Mouse (Mus musculus) monocyte, adult 5-6 weeks (primary cell): Measurements from ENCODE around the gene Npl. TPM values are rescaled to one million over a fixed set of nuclear protein-coding genes. Genes with fewer than 3 reads are reported as not detected.
A peak's percentile ranks its signal among the peaks of the same experiment; 100 is the strongest.
"Not testable (repeated sequence)": the region's sequence is repeated elsewhere in the genome, so short reads cannot be mapped to it uniquely, and the experiment has no call there.

Experiments used
- ATAC-seq: fragments of 153-309, 156-312 bp; replicated peaks from 2 replicates; pipeline ENCODE4 v1.8.0; 2017; ENCODE audit warnings: mild to moderate bottlenecking; ENCODE audit not compliant: low TSS enrichment, insufficient number of reproducible peaks, severe bottlenecking, poor library complexity, low FRiP score
- total RNA-seq: library from RNA; stranded (forward); fragments of 200-1000, 200-491, 200-594 nt; gene quantifications from 3 replicates; pipeline ENCODE4 v1.2.3, GENCODE M21; 2017

The Npl gene
- total RNA-seq, 1 experiment from 2014 or later, result 6.0 TPM

DNA sequence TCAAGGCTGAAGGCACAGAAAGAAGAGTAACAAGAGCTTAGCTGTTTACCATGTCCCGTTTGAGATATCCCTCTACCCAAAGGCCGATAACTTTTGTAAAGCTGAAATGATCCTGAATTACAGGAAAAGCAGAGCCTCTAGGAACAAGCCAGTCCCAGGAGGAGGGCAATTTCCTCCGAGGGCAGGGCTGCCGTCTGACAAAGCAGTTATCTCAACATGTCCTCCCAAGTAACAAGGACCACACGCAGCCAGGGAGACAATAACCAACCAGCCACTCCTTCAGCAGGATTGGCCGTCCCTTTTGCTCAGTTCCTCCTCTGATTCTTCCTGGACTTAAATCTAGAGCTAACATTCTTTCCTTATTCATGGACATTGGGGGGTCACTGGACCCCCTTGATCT is 55.9 kb downstream of the Npl start:
- ATAC-seq, result no peak

DNA sequence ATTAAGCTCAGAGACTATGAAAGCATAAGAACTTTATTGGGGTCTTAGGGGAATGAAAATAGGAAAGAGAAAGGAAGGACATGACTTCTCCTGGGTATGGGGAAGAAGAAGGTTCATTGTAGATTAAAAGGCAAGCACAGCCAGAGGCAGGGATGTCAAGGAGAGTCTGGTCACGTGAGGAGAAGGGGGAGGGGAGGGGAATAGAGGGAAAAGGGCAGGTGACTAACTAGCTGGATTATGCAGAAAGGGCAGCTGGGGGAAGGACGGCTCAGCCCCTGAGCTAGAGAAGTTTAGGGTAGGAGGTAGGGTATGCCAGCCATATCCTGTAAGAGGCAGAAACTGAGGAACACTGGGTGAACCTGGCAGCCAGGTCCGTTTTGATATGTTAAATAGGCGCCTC is 56.5 kb downstream of the Npl start:
- ATAC-seq, result no peak

DNA sequence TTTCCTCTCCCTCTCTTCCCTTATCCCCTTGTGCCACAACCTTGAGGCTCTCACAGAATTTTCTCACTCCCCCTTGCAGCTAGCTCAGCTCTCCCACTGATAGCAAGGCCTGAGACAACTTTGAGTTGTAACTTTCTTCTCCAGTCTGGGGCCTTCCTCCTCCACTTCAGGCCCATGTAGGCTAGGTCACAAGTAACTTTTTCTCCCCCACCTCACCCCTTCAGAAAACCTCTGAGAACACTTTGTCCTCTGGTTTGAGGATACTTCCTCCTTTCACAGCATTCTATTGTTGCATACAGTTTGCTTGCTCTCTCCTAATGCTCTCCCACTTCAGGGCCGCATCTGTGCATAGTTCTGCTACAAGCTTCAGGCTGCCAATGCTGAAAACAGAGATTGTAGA is 58.0 kb downstream of the Npl start:
- 0 out of 2 replicates have a peak, but pooled peaks have one; percentile 2 for ATAC-seq

DNA sequence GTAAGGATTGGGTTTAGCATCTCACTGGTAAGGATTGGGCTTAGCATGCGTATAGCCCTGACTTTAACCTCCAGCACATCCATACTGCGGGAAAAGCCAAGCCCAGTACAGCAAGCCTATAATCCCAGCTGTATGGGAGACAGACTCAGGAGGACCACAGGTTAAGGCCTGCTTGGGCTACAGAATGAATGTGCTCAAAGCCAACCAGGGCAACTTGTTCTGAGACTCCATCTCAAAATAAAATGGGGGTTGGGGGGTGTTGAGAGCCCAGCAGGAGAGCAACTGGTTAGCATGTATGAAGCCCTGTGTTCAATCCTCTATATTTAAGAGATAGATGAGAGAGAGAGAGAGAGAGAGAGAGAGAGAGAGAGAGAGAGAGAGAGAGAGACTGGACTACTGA is 58.5 kb downstream of the Npl start:
- ATAC-seq, result no peak

DNA sequence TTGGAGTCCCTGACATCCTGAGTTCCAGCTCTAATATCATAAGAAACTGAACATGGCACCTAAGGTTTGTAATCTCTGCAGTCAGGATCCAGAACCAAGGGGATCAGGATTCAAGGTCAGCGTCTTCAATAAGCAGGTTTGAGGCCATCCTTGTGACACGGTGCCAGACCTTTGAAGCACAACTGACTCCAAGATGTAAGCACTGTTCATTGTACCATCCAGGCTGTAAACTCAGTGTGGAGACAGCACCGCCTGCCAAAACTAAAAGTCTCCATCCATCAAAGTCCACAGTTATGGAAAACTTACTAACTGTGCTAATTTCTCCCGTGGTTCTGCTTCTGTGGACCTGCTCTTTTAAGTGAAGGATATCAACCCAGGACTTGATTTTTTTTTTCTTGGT is 59.9 kb downstream of the Npl start:
- no peak for ATAC-seq

DNA sequence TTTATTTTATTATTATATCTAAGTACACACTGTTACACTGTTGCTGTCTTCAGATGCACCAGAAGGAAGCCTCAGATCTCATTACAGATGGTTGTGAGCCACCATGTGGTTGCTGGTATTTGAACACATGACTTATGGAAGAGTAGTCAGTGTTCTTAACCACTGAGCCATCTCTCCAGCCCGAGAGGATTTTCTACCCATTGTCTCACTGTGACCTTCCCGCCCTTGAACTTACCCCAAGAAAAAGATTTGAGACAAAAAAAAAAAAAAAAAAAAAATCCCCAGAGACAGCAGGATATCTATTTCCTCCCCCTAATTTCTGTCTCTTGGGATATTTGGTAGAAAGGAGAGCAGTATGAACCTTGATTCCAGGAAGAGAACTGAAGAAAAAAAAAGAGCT is 60.3 kb downstream of the Npl start:
- ATAC-seq, result no peak

DNA sequence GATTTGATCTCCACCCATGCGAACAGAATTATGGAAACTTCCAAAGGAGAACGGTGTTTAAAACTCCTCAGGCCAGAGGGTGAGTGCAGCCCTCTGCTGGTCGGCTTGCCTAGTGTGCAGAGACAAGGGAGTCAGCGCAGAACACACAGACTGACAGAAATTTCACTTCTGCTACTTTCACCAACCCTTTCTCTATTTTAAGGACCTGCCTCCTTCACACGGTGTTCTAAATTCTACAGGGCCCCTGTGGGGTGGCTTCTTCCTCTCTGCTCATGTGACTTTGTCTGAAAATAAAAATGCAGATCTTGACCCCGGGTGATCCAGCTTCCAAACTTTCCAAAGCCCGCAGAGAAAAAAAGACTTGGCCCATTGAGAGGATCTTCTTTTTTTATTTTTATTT is 60.7 kb downstream of the Npl start:
- ATAC-seq, result peak; percentile 80

DNA sequence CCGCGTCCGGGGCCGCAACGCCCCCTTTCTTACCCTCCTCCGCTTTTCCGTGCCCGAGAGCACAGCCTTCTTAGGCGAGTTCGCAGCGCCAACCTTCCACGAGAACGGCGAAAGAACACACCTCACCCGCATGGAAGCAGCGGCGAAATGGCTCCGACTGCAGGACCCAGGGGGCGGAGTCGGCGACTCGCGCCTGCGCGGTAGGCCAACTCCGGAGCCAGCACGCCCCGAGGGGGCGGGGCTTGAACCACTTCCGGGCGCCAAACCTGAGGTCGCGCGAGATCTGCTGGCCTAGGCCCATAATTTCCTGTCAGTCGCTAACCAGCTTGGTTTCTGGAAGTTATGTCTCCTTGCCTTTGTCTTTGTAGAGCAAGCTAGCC is 62.4 kb downstream of the Npl start, which contains the start of gene Dhx9:
Dhx9 (minus strand) TSS at position 161 of the 380 bp plus-strand sequence.
- peak; percentile 68 for ATAC-seq

DNA sequence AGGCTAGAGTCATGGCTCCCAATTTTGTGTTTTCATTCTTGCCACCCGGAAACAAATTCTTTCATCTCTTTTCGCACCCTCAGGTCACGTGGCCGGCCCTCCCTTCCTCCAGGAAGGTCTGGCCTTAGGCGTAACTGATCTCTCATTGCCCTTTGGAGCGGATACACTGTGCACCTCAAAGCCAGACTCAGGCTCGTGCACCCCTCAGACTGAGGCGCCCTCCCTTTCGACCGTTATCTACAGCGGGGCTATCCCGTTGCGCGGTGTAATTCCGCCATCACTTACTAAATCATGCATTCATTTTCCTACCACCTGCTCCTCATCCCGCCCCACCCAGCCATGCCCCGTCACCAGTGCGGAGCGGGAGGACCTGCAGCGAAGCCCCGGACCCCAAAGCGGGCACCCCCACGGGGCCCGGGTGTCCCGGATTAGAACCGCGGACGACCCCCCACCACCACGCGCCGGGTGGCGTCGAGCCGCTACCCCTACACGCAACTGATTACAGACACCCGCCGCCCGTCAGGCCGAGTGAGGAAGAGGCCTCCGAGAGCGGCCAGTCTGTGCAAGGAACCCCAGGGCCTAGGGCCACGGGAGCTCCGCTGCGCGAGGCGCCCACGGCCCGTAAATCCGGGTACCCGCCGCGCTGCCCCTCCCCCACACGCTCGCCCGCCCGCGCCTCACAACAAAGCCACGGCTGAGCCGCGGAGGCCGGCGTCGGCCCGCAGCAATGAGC is 62.9 kb downstream of the Npl start:
- peak; percentile 42 for ATAC-seq

DNA sequence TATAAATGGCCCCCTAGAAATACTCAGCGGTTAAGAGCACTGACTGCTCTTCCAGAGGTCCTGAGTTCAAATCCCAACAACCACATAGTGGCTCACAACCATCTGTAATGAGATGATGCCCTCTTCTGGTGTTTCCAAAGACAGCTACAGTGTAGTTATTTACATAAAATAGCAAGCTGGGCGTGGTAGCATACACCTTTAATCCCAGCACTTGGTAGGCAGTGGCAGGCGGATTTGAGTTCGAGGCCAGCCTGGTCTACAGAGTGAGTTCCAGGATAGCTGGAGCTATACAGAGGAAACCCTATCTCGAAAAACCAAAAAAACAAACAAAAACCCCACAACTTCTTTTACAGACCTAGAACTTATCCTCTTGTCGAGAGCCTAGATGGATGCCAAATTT is 63.7 kb downstream of the Npl start:
- ATAC-seq, result not testable (repeated sequence)

DNA sequence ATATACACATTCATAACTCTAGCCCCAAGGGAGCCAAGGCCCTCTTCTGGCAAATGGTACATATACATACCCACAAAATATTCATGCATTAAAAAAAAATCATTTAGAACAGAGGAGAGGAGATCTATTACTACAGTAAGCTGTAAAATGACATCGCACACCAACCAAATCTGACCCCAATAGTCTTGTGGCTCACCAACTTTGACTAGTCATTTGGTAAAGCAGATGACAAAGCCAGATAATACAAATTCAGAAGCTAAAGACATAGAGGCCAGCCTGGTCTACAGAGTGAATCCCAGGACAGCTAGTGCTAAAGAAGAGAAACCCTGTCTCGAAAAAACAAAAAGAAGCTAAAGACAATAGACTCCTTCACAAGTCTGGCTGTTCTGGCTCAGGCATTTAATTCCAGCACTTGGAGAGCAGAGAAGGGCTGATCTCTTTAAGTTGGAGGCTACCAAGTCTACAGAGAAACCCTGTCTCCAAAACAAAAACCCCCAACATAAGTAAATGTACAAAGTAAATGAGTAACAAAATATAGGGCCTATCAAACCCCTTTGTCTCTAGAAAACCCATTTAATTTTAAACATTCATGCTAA is 64.5 kb downstream of the Npl start:
- ATAC-seq, result no peak

DNA sequence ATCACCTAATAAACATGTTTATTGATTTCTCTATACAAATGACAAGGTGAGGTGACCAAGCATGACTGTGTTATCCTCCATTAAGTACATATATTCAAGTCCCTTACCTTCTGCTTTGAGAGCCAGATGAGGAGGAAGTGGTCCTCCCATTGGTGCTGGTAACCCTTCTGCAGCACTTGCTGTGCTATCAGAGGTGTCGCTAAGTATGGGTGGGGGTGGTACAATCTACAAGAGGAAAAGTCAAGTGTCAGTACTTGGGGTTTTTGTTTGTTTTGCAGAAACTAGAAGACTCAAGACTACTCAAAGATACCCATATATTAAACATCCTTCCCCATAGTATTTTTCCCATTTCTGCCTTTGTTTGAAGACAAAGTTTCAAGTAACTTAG is 68.8 kb downstream of the Npl start:
- no peak for ATAC-seq

DNA sequence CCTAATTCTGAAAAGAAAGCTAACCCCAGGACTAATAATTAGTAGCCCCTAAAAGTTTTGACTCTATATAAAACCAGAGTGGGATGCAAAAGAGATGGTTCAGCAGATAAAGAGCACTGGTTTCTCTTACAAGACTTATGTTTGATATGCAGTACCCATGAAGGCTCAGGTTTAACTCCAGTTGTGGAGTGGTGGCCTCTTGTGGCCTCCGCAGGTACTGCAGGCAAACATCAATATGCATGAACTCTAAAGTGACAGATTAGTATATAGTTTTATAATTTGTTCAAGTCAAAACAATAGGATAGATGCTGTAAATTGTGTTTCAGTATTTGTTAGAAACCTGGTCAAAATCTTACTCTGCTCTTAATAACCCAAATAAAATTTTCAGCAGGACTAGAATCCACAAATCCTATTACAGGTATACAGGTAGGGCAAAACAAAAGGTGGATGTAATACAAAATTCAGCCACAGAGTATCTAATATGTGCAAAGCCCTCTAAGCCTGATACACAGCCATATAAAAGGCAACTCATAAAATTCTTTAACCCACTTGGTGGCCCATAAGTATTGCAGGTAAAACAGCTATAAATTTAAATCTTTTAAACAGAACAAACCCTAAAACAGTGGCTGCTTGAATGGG is 69.3 kb downstream of the Npl start:
- ATAC-seq, result peak; percentile 88; the same call in 1 of the 2 replicates

DNA sequence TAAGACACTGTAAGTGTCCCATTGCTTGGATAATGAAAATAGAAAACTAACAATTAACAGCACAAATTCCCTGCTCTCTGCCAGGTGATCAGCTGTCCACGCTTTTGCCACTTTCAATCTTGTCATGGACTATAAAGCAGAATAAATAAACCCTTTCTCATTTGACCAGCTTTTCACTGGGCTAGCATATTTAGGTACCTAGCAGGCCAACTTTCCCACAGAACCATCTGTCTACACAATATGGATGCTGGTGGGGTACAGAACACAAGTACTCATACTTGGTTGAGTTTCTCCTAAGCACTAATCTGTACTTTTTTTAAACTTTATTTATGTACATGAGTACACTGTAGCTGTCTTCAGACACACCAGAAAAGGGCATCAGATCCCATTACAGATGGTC is 70.5 kb downstream of the Npl start:
- ATAC-seq, result no peak

DNA sequence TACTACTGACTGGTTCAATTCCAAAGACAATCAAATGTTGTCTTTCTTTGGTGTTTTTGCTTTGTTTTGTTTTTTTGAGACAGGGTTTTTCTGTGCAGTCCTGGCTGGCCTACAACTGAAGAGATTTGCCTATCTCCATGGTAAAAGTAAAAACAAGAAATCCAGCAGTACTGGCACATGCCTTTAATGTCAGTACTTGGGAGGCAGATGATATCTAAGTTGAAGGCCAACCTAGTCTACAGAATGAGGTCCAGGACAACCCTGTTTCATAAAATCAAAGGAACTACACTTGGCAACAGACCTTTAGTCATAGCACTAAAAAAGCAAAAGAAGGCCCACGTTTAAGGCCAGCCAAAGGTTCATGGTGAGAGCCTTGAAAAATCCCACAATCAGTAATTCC is 88.0 kb downstream of the Npl start:
- ATAC-seq, result no peak

DNA sequence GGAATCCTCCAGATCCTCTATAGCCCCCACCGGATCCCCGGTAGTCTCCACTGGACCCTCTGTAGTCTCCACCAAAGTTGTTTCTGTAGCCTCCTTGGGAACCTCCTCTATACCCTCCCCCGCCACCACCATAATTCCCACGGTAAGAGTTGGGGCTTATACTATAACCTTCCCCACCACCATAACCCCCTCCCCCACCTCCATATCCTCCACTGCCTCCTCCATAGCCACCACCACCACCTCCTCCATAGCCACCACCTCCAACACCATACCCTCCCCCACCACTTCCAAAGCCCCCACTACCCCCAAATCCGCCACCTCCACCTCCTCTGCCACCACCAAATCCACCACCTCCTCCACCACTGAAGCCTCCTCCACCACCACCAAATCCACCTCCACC is 93.7 kb downstream of the Npl start:
- no peak for ATAC-seq

DNA sequence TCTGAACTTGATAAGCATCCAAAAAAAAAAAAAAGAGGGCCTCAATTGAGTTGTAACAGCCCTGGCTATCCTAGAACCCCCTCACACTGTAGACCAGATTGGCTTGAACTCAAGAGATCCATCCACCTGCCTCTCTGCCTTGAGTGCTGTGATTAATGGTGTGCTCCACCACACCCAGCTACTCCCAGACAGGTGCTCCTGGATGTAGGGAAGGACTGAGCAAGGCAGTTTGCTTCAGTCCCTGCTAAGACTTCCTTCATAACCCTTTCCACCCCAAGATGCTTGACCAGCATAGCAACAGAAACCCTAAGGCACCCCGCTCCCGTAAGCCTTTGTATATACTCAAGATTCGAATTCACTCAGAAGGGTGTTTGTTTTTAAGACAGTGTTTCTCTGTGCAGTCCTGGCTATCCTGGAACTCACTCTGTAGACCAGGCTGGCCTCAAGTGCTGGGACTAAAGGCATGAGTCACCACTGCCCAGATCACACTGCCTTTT is 96.7 kb downstream of the Npl start:
- ATAC-seq, result no peak
